Mouse (Mus musculus) left cerebral cortex, postnatal 4 days (tissue): ENCODE results near the gene Klc3. TPM values are rescaled to one million over a fixed set of nuclear protein-coding genes. Genes with fewer than 3 reads are reported as not detected.

Experiments used
- DNase-seq: peaks from one replicate; pipeline ENCODE4 v3.0.0-alpha.2; 2022
- intact Hi-C: fragments of 180-260 bp; cut with DNase I; formaldehyde crosslinking; loops from one replicate; pipeline ENCODE4 v1.15.1; 2025
- microRNA-seq: library from miRNA; unstranded; fragments of <30 nt; microRNA quantifications from one replicate; pipeline ENCODE4 v1.2.0, GENCODE M21; 2022
- total RNA-seq, 2 experiments: library from RNA; stranded (reverse); gene quantifications; 2 replicates each; pipeline ENCODE4 v1.2.3; 2021

Gene Klc3
- total RNA-seq, 2 experiments from 2014 or later = 1.2 to 1.3 TPM

DNA sequence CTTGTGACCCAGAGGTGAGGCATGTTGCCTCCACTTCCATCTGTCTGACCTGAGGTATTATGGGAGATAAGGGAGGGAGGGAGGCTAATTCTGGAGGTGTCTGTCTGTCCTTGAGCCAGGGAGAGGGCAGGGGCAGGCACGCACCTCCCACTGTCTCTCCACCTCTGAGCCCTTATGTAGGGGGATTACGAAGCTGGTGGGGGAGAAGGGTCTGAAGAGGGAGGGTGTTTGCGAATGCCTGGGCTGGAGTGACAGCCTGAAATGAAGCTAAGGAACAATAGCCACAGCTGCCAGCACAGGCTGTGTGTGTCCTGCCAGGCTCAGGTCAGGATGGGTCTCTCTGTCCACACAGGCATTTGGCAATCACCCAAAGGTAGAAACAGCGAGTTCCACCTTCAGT is 41.6 kb downstream of the Klc3 start:
- no peak for DNase-seq
- intact Hi-C loops = no loop called here

DNA sequence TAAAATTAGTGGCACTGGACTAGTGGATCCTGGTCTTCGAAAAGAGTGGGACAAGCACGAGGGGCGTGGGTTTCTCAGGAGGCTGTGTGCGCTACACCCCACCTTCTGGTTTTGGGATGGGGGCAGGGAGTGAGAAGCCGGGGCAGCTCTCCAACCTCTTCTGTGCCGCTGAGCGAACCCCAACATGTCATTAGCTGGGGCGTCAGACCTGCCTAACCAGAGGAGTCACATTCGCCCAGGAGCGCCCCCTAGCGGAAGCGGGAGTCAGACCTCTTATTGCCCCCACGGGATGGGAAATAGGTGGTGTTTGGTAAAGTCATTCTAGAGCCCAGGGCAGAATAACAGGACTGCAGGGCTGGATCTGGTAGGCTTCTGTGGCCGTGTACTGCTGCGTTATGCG is 42.2 kb downstream of the Klc3 start:
- intact Hi-C loops = no loop called here
- peak; percentile 64 for DNase-seq

DNA sequence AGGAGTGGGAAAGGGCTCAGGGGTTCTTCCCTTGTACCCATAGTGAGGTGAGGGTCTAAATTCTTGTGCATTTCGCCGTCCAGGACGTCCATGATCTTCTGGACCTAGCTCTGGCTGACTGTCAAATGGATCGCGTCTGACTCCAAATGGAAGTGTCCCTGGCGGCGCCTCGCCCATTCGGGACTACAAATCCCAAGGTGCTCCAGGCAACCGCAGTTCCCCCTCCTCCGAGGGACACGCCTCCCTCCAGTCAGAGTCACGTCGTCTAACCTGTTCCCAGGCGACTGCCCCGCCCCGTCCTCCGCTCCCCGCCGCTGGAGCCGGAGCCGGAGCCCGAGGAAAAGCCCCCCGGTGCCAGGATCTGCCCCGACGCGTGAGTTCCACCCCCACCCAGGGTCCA is 43.0 kb downstream of the Klc3 start:
- peak; percentile 86 for DNase-seq
- intact Hi-C loops = no loop called here

GRCm38 (mm10) chr7:19359892-19360641 is 43.8 kb downstream of the Klc3 start:
- DNase-seq = peak; percentile 57
- intact Hi-C loops = no loop called here

- peak; percentile 86 for DNase-seq
- intact Hi-C loops = no loop called here
Measured at GRCm38 (mm10) chr7:19359299-19359891, 44.5 kb downstream of the Klc3 start, which contains the start of the genes Cd3eap and Ppp1r13l. TSS of gene Cd3eap (minus strand) at chr7:19359483. TSS of gene Ppp1r13l (plus strand) at chr7:19359749.

DNA sequence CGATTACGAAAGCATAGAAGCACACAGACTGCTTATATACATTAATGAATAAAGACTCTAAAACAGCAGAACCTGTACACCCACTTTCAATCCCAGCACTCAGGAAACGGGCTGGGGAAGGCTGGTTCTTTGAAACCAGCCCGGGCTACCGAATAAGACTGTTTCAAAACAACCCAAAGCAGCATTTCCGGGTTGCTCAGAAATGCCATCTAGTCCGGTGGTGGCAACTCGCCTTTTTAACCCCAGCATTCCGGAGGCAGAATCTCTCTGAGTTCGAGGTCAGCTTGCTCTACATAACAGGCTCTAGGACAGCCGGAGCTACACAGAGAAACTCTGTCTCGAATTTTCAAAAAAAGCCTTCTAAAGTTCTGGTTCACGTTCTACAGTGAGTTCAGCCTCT is 45.3 kb downstream of the Klc3 start:
- no peak for DNase-seq
- intact Hi-C loops = no loop called here

GRCm38 (mm10) chr7:19357381-19358375 is 46.2 kb downstream of the Klc3 start:
- intact Hi-C loops = no loop called here
- DNase-seq = no peak

GRCm38 (mm10) chr7:19356311-19356710 is 47.6 kb downstream of the Klc3 start:
- DNase-seq = no peak
- intact Hi-C loops = no loop called here

DNA sequence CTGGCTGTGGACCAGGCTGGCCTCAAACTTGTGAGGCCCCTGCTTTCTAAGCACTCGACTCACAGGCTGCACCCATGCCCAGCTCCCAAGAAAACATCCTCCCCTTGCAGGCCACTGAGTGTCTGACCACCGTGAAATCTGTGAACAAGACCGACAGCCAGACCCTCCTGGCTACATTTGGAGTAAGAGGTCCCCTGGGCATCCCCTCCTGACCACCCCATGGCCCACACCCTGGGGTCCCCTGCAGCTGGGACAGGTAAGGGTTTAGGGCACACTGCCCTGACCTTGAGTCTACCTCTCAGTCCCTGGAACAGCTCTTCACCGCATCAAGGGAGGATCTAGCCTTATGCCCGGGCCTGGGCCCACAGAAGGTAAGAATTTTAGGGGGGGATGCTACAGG is 48.9 kb downstream of the Klc3 start:
- no peak for DNase-seq
- intact Hi-C loops = no loop called here

DNA sequence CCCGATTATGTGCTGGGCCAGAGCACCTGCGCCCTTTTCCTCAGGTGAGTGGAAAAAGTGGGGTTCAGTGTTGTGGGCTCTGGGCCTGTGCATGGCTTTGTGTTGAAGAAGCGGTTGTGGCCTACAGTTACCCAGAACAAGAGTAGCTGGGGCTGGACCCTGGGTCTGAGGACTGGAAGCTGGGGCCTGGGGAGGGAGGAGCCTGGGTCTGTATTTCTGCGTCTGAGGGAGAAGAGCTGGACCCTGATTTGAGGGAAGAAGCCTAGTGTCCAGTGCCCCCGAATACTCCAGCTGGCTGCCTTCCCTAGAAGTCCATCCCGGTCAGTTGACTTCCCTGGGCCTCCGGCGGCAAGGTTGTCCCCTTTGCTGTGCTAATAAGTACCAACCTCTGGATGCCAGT is 53.7 kb downstream of the Klc3 start:
- intact Hi-C loops = no loop called here
- DNase-seq = no peak

GRCm38 (mm10) chr7:19349188-19349915 is 54.6 kb downstream of the Klc3 start:
- no peak for DNase-seq
- intact Hi-C loops = no loop called here

DNA sequence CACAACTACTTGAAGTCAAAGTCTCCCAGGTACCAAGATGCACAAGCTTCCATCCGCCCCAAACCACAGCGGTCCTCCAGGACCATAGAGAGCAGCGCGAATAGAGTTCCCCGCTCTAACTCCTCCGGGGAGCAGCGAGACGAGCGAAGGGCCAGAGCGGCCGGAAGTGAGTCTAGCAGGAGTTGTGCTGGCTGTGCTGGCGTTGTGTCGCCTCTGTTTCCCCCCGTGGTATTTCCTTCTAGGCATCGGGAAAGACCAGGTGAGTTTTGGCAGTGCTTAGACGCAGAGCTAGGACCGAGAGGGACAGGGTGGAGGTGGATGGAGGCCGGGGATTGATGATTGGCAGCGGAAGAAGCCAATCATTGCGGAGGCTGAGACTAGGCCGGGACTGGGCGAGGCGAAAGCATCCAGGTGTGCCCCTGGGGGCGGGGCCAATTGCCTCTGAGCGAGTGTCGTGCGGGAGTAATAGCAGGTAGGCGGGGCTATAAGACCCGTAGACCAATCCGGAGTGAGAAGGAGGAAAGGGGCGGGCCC is 58.9 kb downstream of the Klc3 start:
- DNase-seq = peak; percentile 97
- intact Hi-C loops = no loop called here

Small RNA genes lying within 50 kb of the gene (microRNA-seq; reads per million reads assigned to microRNA genes)
- not detected for gene Mir343

Other genes with a start within 250 kb of the Klc3 start
- 10 to 100 TPM; 22.7 to 25.8 TPM for gene Gipr, start 238.0 kb downstream of the Klc3 start, total RNA-seq
- 100 to 1,000 TPM; 102 to 106 TPM for gene Eml2, start 227.7 kb downstream of the Klc3 start, total RNA-seq
- 1 to 10 TPM; 3.5 to 4.3 TPM for gene Gpr4, start 191.6 kb downstream of the Klc3 start, total RNA-seq
- gene Opa3, start 175.8 kb downstream of the Klc3 start, total RNA-seq = 10 to 100 TPM; 33.8 to 35.0 TPM
- 10 to 100 TPM; 45.3 to 46.6 TPM for gene Vasp, start 132.3 kb downstream of the Klc3 start, total RNA-seq
- under 1 TPM; 0.60 to 0.64 TPM for gene Ppm1n, start 124.0 kb downstream of the Klc3 start, total RNA-seq
- 100 to 1,000 TPM; 154 to 161 TPM for gene Rtn2, start 121.5 kb downstream of the Klc3 start, total RNA-seq
- gene Fosb, start 94.1 kb downstream of the Klc3 start, total RNA-seq = 1 to 10 TPM; 1.2 to 1.3 TPM
- gene Ercc1, start 59.3 kb downstream of the Klc3 start, total RNA-seq = 10 to 100 TPM; 60.1 to 70.9 TPM
- gene Cd3eap, start 44.6 kb downstream of the Klc3 start, total RNA-seq = 10 to 100 TPM; 15.9 to 18.7 TPM
- 1 to 10 TPM; 6.0 to 6.4 TPM for gene Ppp1r13l, start 44.4 kb downstream of the Klc3 start, total RNA-seq
- gene Ercc2, start 22.1 kb downstream of the Klc3 start, total RNA-seq = 10 to 100 TPM; 46.1 to 62.8 TPM
- gene Ckm, start 672 bp upstream of the Klc3 start, total RNA-seq = not detected
- 100 to 1,000 TPM; 118 to 119 TPM for gene Mark4, start 54.7 kb upstream of the Klc3 start, total RNA-seq
- under 1 TPM; 0.42 to 0.46 TPM for gene Exoc3l2, start 59.2 kb upstream of the Klc3 start, total RNA-seq
- gene Bloc1s3, start 104.3 kb upstream of the Klc3 start, total RNA-seq = 1 to 10 TPM; 8.5 to 8.8 TPM
- gene Trappc6a, start 104.3 kb upstream of the Klc3 start, total RNA-seq = 10 to 100 TPM; 17.9 to 19.0 TPM
- under 1 TPM; 0.90 to 0.91 TPM for gene Nkpd1, start 113.7 kb upstream of the Klc3 start, total RNA-seq
- 10 to 100 TPM; 81.1 to 85.1 TPM for gene Ppp1r37, start 159.0 kb upstream of the Klc3 start, total RNA-seq
- under 1 TPM; 0.22 to 0.24 TPM for gene Zfp296, start 173.2 kb upstream of the Klc3 start, total RNA-seq
- gene Gemin7, start 173.5 kb upstream of the Klc3 start, total RNA-seq = 10 to 100 TPM; 56.0 to 58.2 TPM
- 100 to 1,000 TPM in 1 of 2 experiments, 10 to 100 TPM in 1; 98.0 to 106 TPM for gene Clasrp, start 200.4 kb upstream of the Klc3 start, total RNA-seq
- 1 to 10 TPM; 5.5 to 7.5 TPM for gene Relb, start 225.3 kb upstream of the Klc3 start, total RNA-seq